ENCODE assay signal across 28 mouse cellular contexts in genomic region chr16:79404064-79404463, GRCm38 (mm10).
"Had no signal": no experiment of that assay in that cellular context is flagged by ENCODE, and none has a peak within 500 bp of the region (broad histone marks: within the 10 kb centered on the region; RNA-seq: fewer than 3 reads in every experiment).

No protein-coding gene starts in this region.

- H3K27me3 ChIP-seq: heart, embryonic 13.5 days; heart, embryonic 15.5 days; hindbrain, embryonic 13.5 days; hindbrain, embryonic 15.5 days; kidney, embryonic 15.5 days; limb, embryonic 12.5 days; liver, embryonic 13.5 days; liver, embryonic 15.5 days had no signal

- H3K4me3 ChIP-seq: gastrocnemius, adult 2 months; heart, embryonic 13.5 days; heart, embryonic 15.5 days; hindbrain, embryonic 13.5 days; hindbrain, embryonic 15.5 days; kidney, embryonic 15.5 days; left cerebral cortex, adult 2 months; limb, embryonic 10.5 days; limb, embryonic 12.5 days; liver, embryonic 13.5 days; liver, embryonic 15.5 days had no signal

- H3K4me1 ChIP-seq: heart, embryonic 13.5 days; heart, embryonic 15.5 days; hindbrain, embryonic 15.5 days; kidney, embryonic 15.5 days; limb, embryonic 10.5 days; limb, embryonic 12.5 days; liver, embryonic 13.5 days; liver, embryonic 15.5 days had no signal

- H3K9ac ChIP-seq: heart, embryonic 13.5 days; heart, embryonic 15.5 days; hindbrain, embryonic 13.5 days; hindbrain, embryonic 15.5 days; kidney, embryonic 15.5 days; limb, embryonic 12.5 days; liver, embryonic 13.5 days; liver, embryonic 15.5 days had no signal

- H3K27ac ChIP-seq: gastrocnemius, adult 2 months; heart, embryonic 13.5 days; heart, embryonic 15.5 days; hindbrain, embryonic 13.5 days; hindbrain, embryonic 15.5 days; hindbrain, postnatal 0 days; kidney, embryonic 15.5 days; kidney, postnatal 0 days; left cerebral cortex, adult 2 months; limb, embryonic 10.5 days; limb, embryonic 12.5 days; liver, embryonic 13.5 days; liver, embryonic 15.5 days had no signal

- H3K4me2 ChIP-seq: heart, embryonic 11.5 days; heart, embryonic 13.5 days; heart, embryonic 15.5 days; hindbrain, embryonic 13.5 days; hindbrain, embryonic 15.5 days; kidney, embryonic 15.5 days; limb, embryonic 12.5 days; liver, embryonic 11.5 days; liver, embryonic 13.5 days; liver, embryonic 15.5 days had no signal

- H3K9me3 ChIP-seq: heart, embryonic 13.5 days; heart, embryonic 15.5 days; hindbrain, embryonic 13.5 days; hindbrain, embryonic 15.5 days; kidney, embryonic 15.5 days; limb, embryonic 10.5 days; limb, embryonic 12.5 days; liver, embryonic 13.5 days; liver, embryonic 15.5 days had no signal

- DNase-seq: gastrocnemius, adult 2 months; gastrocnemius, postnatal 10 days; gastrocnemius, postnatal 25 days; heart, adult 18-20 months; heart, postnatal 14 days; heart, postnatal 36 days; kidney, adult 11 months; kidney, adult 2 months; kidney, adult 9 months; kidney, postnatal 14 days; kidney, postnatal 36 days; layer of hippocampus, adult 9-11 months; liver; liver, embryonic 13.5 days had no signal

- ATAC-seq: hindbrain, postnatal 0 days; intestine, embryonic 16.5 days had no signal

- H3K36me3 ChIP-seq: heart, embryonic 13.5 days; heart, embryonic 15.5 days; hindbrain, embryonic 13.5 days; hindbrain, embryonic 15.5 days; kidney, embryonic 15.5 days; limb, embryonic 10.5 days; limb, embryonic 12.5 days; liver, embryonic 13.5 days; liver, embryonic 15.5 days had no signal
